Mouse (Mus musculus): Measurements from ENCODE around the gene Zfp683. TPM values are rescaled to one million over a fixed set of nuclear protein-coding genes. Genes with fewer than 3 reads are reported as not detected.

The Zfp683 gene
- polyA plus RNA-seq, 1 experiment from 2014 or later = not detected

DNA sequence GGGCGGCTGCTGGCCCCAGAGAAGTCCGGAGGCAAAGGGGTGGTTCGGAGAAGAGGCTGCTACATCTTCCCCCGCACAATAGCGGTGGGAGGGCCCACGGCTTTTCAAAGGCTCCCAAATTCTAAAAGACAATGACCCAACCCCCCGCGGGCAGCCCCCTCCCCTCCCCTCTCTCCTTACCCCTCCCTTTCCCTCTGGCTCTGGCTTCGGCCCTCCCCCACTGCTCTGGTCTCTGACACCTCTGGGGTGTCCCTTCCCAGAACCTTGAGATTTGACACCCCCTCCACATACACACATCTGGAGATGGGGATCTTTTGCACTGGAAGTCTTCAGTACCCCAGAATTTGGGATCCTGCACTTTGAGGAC is 34.9 kb upstream of the Zfp683 start, which contains the start of gene Lin28a:
Lin28a (minus strand) TSS at position 63 of the 367 bp plus-strand sequence.
- WGBS = under 1% methylated on average over 9 of the region's 9 CpGs

DNA sequence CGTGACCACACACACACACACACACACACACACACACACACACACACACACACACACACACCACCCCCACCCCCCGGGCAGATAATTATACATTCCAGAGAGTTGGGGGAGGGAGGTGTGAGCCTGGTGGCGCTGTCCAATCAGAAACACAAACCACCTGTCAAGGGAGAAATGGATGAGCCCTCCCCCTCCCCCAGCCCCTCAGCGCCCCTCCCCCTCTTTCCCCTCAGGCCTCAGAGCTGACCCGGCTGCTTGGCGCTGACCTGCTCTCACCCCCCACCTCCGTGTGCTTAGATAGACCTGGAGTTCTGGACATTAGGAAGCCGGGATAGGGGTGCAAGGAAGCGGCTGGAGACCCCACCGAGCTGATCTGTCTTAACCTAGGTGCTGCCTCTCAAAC is 34.4 kb upstream of the Zfp683 start:
- H3K36me3 ChIP-seq = no peaks in the 10 kb centered on the region
- H3K4me1 ChIP-seq (replicated peaks) = peaks cover 49% of the 10 kb centered on the region
- H3K9ac ChIP-seq (replicated peaks) = no peak overlapping the region
- H3K4me3 ChIP-seq (replicated peaks) = no peak overlapping the region
- WGBS = 4% methylated on average over 10 of the region's 10 CpGs
- peak overlapping the region; percentile 66; the same call in 1 of the 2 replicates for H3K4me2 ChIP-seq
- no peak for ATAC-seq (ENCODE audit: insufficient number of reproducible peaks, insufficient read depth, low FRiP score, low TSS enrichment, low read depth)
- peaks cover 38% of the 10 kb centered on the region for H3K27me3 ChIP-seq
- no peak overlapping the region for H3K27ac ChIP-seq
- no peaks in the 10 kb centered on the region for H3K9me3 ChIP-seq

More for the DNA sequence above, 34.9 kb upstream of the Zfp683 start, which contains the start of gene Lin28a:
- Histone ChIP-seq H3K9me3 (no peaks in the 10 kb centered on the region), H3K27ac (no peak within 1 kb of the TSS), H3K36me3 (no peaks in the 10 kb centered on the region), H3K27me3 (peaks cover 38% of the 10 kb centered on the region), H3K4me3 (replicated peaks) (peak within 1 kb of the TSS; percentile 37), H3K4me1 (replicated peaks) (peaks cover 49% of the 10 kb centered on the region), H3K4me2 (peak within 1 kb of the TSS; percentile 66), H3K9ac (replicated peaks) (peak within 1 kb of the TSS; percentile 45; the same call in 1 of the 2 replicates)
- no peak for ATAC-seq (ENCODE audit: insufficient number of reproducible peaks, insufficient read depth, low FRiP score, low TSS enrichment, low read depth)

- no peak for ATAC-seq (ENCODE audit: insufficient number of reproducible peaks, insufficient read depth, low FRiP score, low TSS enrichment, low read depth)
- Histone ChIP-seq H3K4me3 (replicated peaks) (no peak overlapping the region), H3K9me3 (no peaks in the 10 kb centered on the region), H3K27ac (no peak overlapping the region), H3K4me2 (peak overlapping the region; percentile 8; the same call in 1 of the 2 replicates), H3K36me3 (no peaks in the 10 kb centered on the region), H3K27me3 (peaks cover 38% of the 10 kb centered on the region), H3K9ac (replicated peaks) (no peak overlapping the region), H3K4me1 (replicated peaks) (peaks cover 49% of the 10 kb centered on the region)
- 3% methylated on average over 16 of the region's 16 CpGs for WGBS
Observed at GRCm38 (mm10) chr4:134019641-134020351, 33.8 kb upstream of the Zfp683 start.

- Histone ChIP-seq H3K4me3 (replicated peaks) (no peak overlapping the region), H3K36me3 (no peaks in the 10 kb centered on the region), H3K27ac (no peak overlapping the region), H3K27me3 (peaks cover 38% of the 10 kb centered on the region), H3K4me2 (no peak overlapping the region), H3K9me3 (no peaks in the 10 kb centered on the region), H3K9ac (replicated peaks) (no peak overlapping the region), H3K4me1 (replicated peaks) (peaks cover 46% of the 10 kb centered on the region)
- WGBS = 1% methylated on average over 11 of the region's 11 CpGs
- no peak for ATAC-seq (ENCODE audit: insufficient number of reproducible peaks, insufficient read depth, low FRiP score, low TSS enrichment, low read depth)
Observed at GRCm38 (mm10) chr4:134020621-134021020, 33.0 kb upstream of the Zfp683 start.

GRCm38 (mm10) chr4:134025802-134026201 is 27.8 kb upstream of the Zfp683 start:
- Histone ChIP-seq H3K27ac (no peak overlapping the region), H3K4me2 (no peak overlapping the region), H3K4me1 (replicated peaks) (no peaks in the 10 kb centered on the region), H3K4me3 (replicated peaks) (no peak overlapping the region), H3K27me3 (no peaks in the 10 kb centered on the region), H3K9me3 (0 out of 2 replicates have a peak, but pooled peaks cover 5% of the 10 kb centered on the region), H3K36me3 (no peaks in the 10 kb centered on the region), H3K9ac (replicated peaks) (no peak overlapping the region)
- 54% methylated on average over 9 of the region's 9 CpGs for WGBS
- ATAC-seq (ENCODE audit: insufficient number of reproducible peaks, insufficient read depth, low FRiP score, low TSS enrichment, low read depth) = no peak

- H3K27ac ChIP-seq = no peak overlapping the region
- 5% methylated on average over 16 of the region's 16 CpGs for WGBS
Observed at GRCm38 (mm10) chr4:134035953-134036352, 17.7 kb upstream of the Zfp683 start.

GRCm38 (mm10) chr4:134041317-134042123 is 12.1 kb upstream of the Zfp683 start:
- Histone ChIP-seq H3K36me3 (no peaks in the 10 kb centered on the region), H3K4me3 (replicated peaks) (no peak overlapping the region), H3K4me1 (replicated peaks) (peaks cover 7% of the 10 kb centered on the region), H3K9me3 (no peaks in the 10 kb centered on the region), H3K27ac (no peak overlapping the region; the same call in 1 of the 2 replicates), H3K27me3 (no peaks in the 10 kb centered on the region), H3K4me2 (no peak overlapping the region), H3K9ac (replicated peaks) (no peak overlapping the region)
- ATAC-seq (ENCODE audit: insufficient number of reproducible peaks, insufficient read depth, low FRiP score, low TSS enrichment, low read depth) = no peak; the same call in 1 of the 2 replicates
- WGBS = 43% methylated on average over 9 of the region's 9 CpGs

More at GRCm38 (mm10) chr4:134035953-134036352, 17.7 kb upstream of the Zfp683 start:
- ATAC-seq (ENCODE audit: insufficient number of reproducible peaks, insufficient read depth, low FRiP score, low TSS enrichment, low read depth) = no peak
- no peaks in the 10 kb centered on the region for H3K4me1 ChIP-seq (replicated peaks)
- H3K27me3 ChIP-seq = no peaks in the 10 kb centered on the region
- no peak overlapping the region for H3K4me2 ChIP-seq
- H3K4me3 ChIP-seq (replicated peaks) = no peak overlapping the region
- H3K9ac ChIP-seq (replicated peaks) = no peak overlapping the region
- H3K9me3 ChIP-seq = no peaks in the 10 kb centered on the region; the same call in 1 of the 2 replicates
- no peaks in the 10 kb centered on the region for H3K36me3 ChIP-seq

- Histone ChIP-seq H3K4me2 (no peak overlapping the region), H3K4me1 (replicated peaks) (peaks cover 7% of the 10 kb centered on the region), H3K36me3 (no peaks in the 10 kb centered on the region), H3K4me3 (replicated peaks) (no peak overlapping the region), H3K27me3 (no peaks in the 10 kb centered on the region), H3K9me3 (no peaks in the 10 kb centered on the region), H3K27ac (no peak overlapping the region), H3K9ac (replicated peaks) (no peak overlapping the region)
- WGBS = 57% methylated on average over 2 of the region's 2 CpGs
- ATAC-seq (ENCODE audit: insufficient number of reproducible peaks, insufficient read depth, low FRiP score, low TSS enrichment, low read depth) = no peak
Observed at GRCm38 (mm10) chr4:134043041-134043440, 10.6 kb upstream of the Zfp683 start.

DNA sequence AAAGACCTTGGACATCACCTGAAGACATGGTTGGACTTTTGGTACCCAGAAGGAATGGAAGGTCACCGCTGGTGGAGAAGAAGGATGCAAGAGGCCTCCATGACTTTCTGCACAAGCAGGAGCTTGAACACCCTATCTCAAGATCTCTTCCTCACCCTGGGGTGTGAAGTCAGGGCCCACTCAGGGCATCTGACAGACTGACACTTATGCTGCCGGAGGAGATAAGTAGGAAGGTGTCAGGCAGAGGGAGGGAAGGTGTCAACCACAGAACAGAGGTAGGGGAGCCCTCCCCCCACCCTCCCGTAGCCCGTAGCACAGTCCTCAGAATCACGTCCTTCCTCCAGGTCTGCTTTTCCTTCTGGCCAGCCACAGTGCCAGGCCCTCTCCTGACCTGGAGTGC is 6.0 kb upstream of the Zfp683 start:
- no peak for ATAC-seq (ENCODE audit: insufficient number of reproducible peaks, insufficient read depth, low FRiP score, low TSS enrichment, low read depth)
- H3K36me3 ChIP-seq = no peaks in the 10 kb centered on the region
- H3K9me3 ChIP-seq = no peaks in the 10 kb centered on the region
- no peak overlapping the region for H3K4me3 ChIP-seq (replicated peaks)
- no peak overlapping the region for H3K27ac ChIP-seq
- 46% methylated on average over 5 of the region's 5 CpGs for WGBS
- no peak overlapping the region for H3K9ac ChIP-seq (replicated peaks)
- H3K4me2 ChIP-seq = no peak overlapping the region
- no peaks in the 10 kb centered on the region for H3K4me1 ChIP-seq (replicated peaks)
- no peaks in the 10 kb centered on the region for H3K27me3 ChIP-seq

DNA sequence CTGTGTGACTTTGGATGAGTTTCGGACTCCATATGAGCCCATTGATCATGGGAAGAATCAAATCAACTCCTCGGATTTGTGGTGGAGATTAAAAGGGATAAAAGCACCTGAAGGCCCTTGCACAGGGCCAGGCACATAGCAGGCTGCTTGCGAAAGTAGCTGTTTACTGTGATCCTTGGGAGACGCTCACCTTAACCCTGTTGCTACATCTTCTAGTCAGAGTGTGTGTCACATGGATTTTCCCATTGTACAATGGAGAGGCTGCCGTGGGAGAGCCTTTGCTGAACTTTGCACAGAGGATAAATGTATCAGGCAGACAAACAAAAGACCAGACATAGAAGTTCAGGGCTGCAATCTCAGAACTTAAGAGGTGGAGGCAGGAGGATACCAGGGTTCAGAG is 1.7 kb upstream of the Zfp683 start:
- Histone ChIP-seq H3K27me3 (no peaks in the 10 kb centered on the region), H3K4me3 (replicated peaks) (no peak overlapping the region), H3K27ac (no peak overlapping the region), H3K9me3 (no peaks in the 10 kb centered on the region), H3K4me2 (no peak overlapping the region), H3K9ac (replicated peaks) (no peak overlapping the region), H3K4me1 (replicated peaks) (no peaks in the 10 kb centered on the region), H3K36me3 (no peaks in the 10 kb centered on the region)
- 85% methylated on average over 5 of the region's 5 CpGs for WGBS
- no peak for ATAC-seq (ENCODE audit: insufficient number of reproducible peaks, insufficient read depth, low FRiP score, low TSS enrichment, low read depth)

DNA sequence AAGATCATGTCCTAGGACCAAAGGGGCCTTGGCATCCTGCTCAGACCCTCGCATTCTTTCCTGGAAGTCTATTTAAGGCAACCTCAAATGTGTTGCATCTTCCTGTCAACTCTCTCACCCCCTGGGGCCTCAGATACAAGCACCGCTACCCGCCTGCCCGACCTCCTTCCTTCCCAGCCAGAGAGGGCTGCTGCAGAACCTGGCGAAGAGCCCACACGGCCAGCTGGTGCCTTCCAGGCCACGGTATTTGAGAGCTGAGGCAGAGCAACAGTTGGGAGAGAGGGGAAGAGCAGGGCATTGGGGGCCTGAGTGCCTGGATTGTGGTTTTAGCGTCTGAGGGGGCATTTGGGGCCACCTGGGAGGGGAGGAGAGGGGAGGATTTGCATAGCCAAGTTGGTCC is 1.1 kb upstream of the Zfp683 start:
- Histone ChIP-seq H3K36me3 (no peaks in the 10 kb centered on the region), H3K4me1 (replicated peaks) (no peaks in the 10 kb centered on the region), H3K27ac (no peak overlapping the region), H3K27me3 (no peaks in the 10 kb centered on the region; the same call in 1 of the 2 replicates), H3K9me3 (no peaks in the 10 kb centered on the region), H3K4me2 (no peak overlapping the region), H3K9ac (replicated peaks) (no peak overlapping the region), H3K4me3 (replicated peaks) (no peak overlapping the region)
- WGBS = 36% methylated on average over 8 of the region's 8 CpGs
- ATAC-seq (ENCODE audit: insufficient number of reproducible peaks, insufficient read depth, low FRiP score, low TSS enrichment, low read depth) = no peak
